Mouse (Mus musculus) CH12.LX (cell line): ENCODE measurements around the gene Fgfr2. TPM values are rescaled to one million over a fixed set of nuclear protein-coding genes. Genes with fewer than 3 reads are reported as not detected.

ENCODE experiments used
- DNase-seq: peaks from one replicate; pipeline ENCODE4 v3.0.0-alpha.2; 2013; ENCODE audit errors: extremely low read depth
- H3K27ac ChIP-seq: 2 replicates; pipeline ENCODE4 v1.5.1; 2012; ENCODE audit warnings: low read depth, mild to moderate bottlenecking, control low read depth, moderate library complexity; ENCODE audit not compliant: insufficient read depth
- H3K27me3 ChIP-seq: replicated peaks from 2 replicates; pipeline ENCODE3; 2012; ENCODE audit warnings: inconsistent platforms
- H3K36me3 ChIP-seq, 2 experiments: replicated peaks in 1 of 2; 2 replicates each; pipeline versions ENCODE3 to v1.6.1; 2012; ENCODE audit warnings: inconsistent platforms in 1 of 2, low read length in 1 of 2, mild to moderate bottlenecking in 1 of 2, mixed read lengths in 1 of 2, moderate library complexity in 1 of 2; ENCODE audit not compliant: control insufficient read depth in 1 of 2, insufficient read depth in 1 of 2
- H3K4me1 ChIP-seq, 2 experiments: 2 replicates each; pipeline ENCODE4 v1.6.1; 2012; ENCODE audit warnings: inconsistent platforms in 1 of 2, moderate library complexity in 1 of 2; ENCODE audit not compliant: insufficient read depth in 2 of 2, control insufficient read depth in 1 of 2
- H3K4me2 ChIP-seq: 2 replicates; pipeline ENCODE4 v1.6.1; 2012; ENCODE audit warnings: low read depth, mild to moderate bottlenecking, control low read depth; ENCODE audit not compliant: poor library complexity, insufficient read depth, severe bottlenecking
- H3K4me3 ChIP-seq, 3 experiments: fragments of 150-350 bp in 1 of 3; sonication (generic) in 1 of 3; replicated peaks in 1 of 3; 2 replicates each; pipeline versions ENCODE3 to v1.5.1; 2011 to 2012; ENCODE audit warnings: low read depth in 2 of 3, low read length in 2 of 3, mild to moderate bottlenecking in 2 of 3, moderate library complexity in 2 of 3, control low read depth in 1 of 3, improper control_type of control experiment in 1 of 3, inconsistent platforms in 1 of 3, mixed read lengths in 1 of 3; ENCODE audit not compliant: poor library complexity in 1 of 3
- H3K79me2 ChIP-seq: replicated peaks from 2 replicates; pipeline ENCODE4 v1.6.1; 2012; ENCODE audit warnings: mild to moderate bottlenecking, moderate library complexity; ENCODE audit not compliant: control insufficient read depth, poor library complexity, insufficient read depth, severe bottlenecking; ENCODE audit errors: extremely low read depth
- H3K9ac ChIP-seq: 2 replicates; pipeline ENCODE4 v1.6.1; 2012; ENCODE audit warnings: low read depth, mild to moderate bottlenecking, control low read depth, moderate library complexity; ENCODE audit not compliant: insufficient read depth
- H3K9me3 ChIP-seq: replicated peaks from 2 replicates; pipeline ENCODE3; 2012; ENCODE audit warnings: low read length, inconsistent platforms, mixed read lengths
- CHD1 ChIP-seq: IDR thresholded peaks from 2 replicates; pipeline ENCODE4 v1.6.1; 2012; ENCODE audit warnings: low read depth, low read length, improper control_type of control experiment, inconsistent platforms
- CTCF ChIP-seq, 2 experiments: IDR thresholded peaks in 1 of 2; conservative IDR thresholded peaks in 1 of 2; 2 replicates each; pipeline ENCODE4 v1.5.1; 2011 to 2012; ENCODE audit warnings: low read depth in 2 of 2, low read length in 2 of 2, improper control_type of control experiment in 1 of 2, inconsistent platforms in 1 of 2, mild to moderate bottlenecking in 1 of 2, moderate library complexity in 1 of 2
- EP300 ChIP-seq: IDR thresholded peaks from 2 replicates; pipeline ENCODE4 v1.6.1; 2011; ENCODE audit warnings: low read length, improper control_type of control experiment
- ETS1 ChIP-seq: conservative IDR thresholded peaks from 2 replicates; pipeline ENCODE4 v1.6.1; 2012; ENCODE audit warnings: low read depth, mild to moderate bottlenecking, inconsistent platforms, low read length, improper control_type of control experiment, moderate library complexity
- HCFC1 ChIP-seq: IDR thresholded peaks from 2 replicates; pipeline ENCODE4 v1.6.1; 2012; ENCODE audit warnings: low read depth, mild to moderate bottlenecking, inconsistent platforms, low read length, improper control_type of control experiment
- IRF4 ChIP-seq: IDR thresholded peaks from 2 replicates; pipeline ENCODE4 v1.6.1; 2014; ENCODE audit warnings: low read depth, mild to moderate bottlenecking, inconsistent platforms, low read length, improper control_type of control experiment
- JUN ChIP-seq: IDR thresholded peaks from 2 replicates; pipeline ENCODE4 v1.6.1; 2011; ENCODE audit warnings: low read depth, mild to moderate bottlenecking, low read length, improper control_type of control experiment, moderate library complexity; ENCODE audit not compliant: insufficient read depth
- JUND ChIP-seq: conservative IDR thresholded peaks from 2 replicates; pipeline ENCODE4 v1.6.1; 2011; ENCODE audit warnings: low read depth, low read length, improper control_type of control experiment
- MEF2A ChIP-seq: IDR thresholded peaks from 2 replicates; pipeline ENCODE4 v1.6.1; 2014; ENCODE audit warnings: low read depth, mild to moderate bottlenecking, inconsistent platforms, low read length, improper control_type of control experiment, borderline replicate concordance
- MXI1 ChIP-seq: IDR thresholded peaks from 2 replicates; pipeline ENCODE4 v1.6.1; 2011; ENCODE audit warnings: mild to moderate bottlenecking, low read depth, low read length, improper control_type of control experiment
- MYC ChIP-seq: IDR thresholded peaks from 2 replicates; pipeline ENCODE4 v1.6.1; 2011; ENCODE audit warnings: low read depth, mild to moderate bottlenecking, improper control_type of control experiment, low read length
- NELFE ChIP-seq: IDR thresholded peaks from 2 replicates; pipeline ENCODE4 v1.6.1; 2011; ENCODE audit warnings: low read depth, low read length, improper control_type of control experiment
- POLR2A ChIP-seq: IDR thresholded peaks from 2 replicates; pipeline ENCODE4 v1.6.1; 2011; ENCODE audit warnings: low read depth, mild to moderate bottlenecking, improper control_type of control experiment, low read length
- RAD21 ChIP-seq: IDR thresholded peaks from 2 replicates; pipeline ENCODE4 v1.6.1; 2011; ENCODE audit warnings: low read depth, mild to moderate bottlenecking, low read length, improper control_type of control experiment, moderate library complexity
- TBP ChIP-seq: conservative IDR thresholded peaks from 2 replicates; pipeline ENCODE4 v1.6.1; 2011; ENCODE audit warnings: low read depth, low read length, improper control_type of control experiment
- TCF12 ChIP-seq: IDR thresholded peaks from 2 replicates; pipeline ENCODE4 v1.6.1; 2014; ENCODE audit warnings: low read depth, mild to moderate bottlenecking, inconsistent platforms, low read length, improper control_type of control experiment
- ZC3H11A ChIP-seq: IDR thresholded peaks from 2 replicates; pipeline ENCODE4 v1.6.1; 2012; ENCODE audit warnings: low read depth, mild to moderate bottlenecking, inconsistent platforms, low read length, improper control_type of control experiment
- ZKSCAN1 ChIP-seq: IDR thresholded peaks from 2 replicates; pipeline ENCODE4 v1.6.1; 2012; ENCODE audit warnings: low read depth, inconsistent platforms, low read length, improper control_type of control experiment, borderline replicate concordance
- ZMIZ1 ChIP-seq: IDR thresholded peaks from 2 replicates; pipeline ENCODE4 v1.6.1; 2012; ENCODE audit warnings: low read depth, mild to moderate bottlenecking, inconsistent platforms, low read length, improper control_type of control experiment
- ZNF384 ChIP-seq: IDR thresholded peaks from 2 replicates; pipeline ENCODE4 v1.6.1; 2012; ENCODE audit warnings: low read depth, low read length, improper control_type of control experiment, inconsistent platforms
- dilution Hi-C: fragments of 300-500 bp; cut with MboI; formaldehyde crosslinking; loops from 2 replicates; pipeline ENCODE4 v1.14.3; 2020; ENCODE audit warnings: low sequenced_read_pairs; ENCODE audit not compliant: extremely low pct_unique_long_range_greater_than_20kb, extremely low pct_ligation_motif_present
- in situ Hi-C: fragments of 300-500 bp; cut with MboI; formaldehyde crosslinking; loops from 3 replicates; pipeline ENCODE4 v1.14.3; 2019; ENCODE audit warnings: low sequenced_read_pairs, low pct_ligation_motif_present, low pct_unique_long_range_greater_than_20kb, mixed read lengths
- polyA plus RNA-seq: library from polyadenylated mRNA; unstranded; fragments of >175 nt; gene quantifications from 2 replicates; pipeline ENCODE4 v1.2.1, GENCODE M21; 2012; ENCODE audit warnings: low read depth; ENCODE audit not compliant: insufficient read length
- total RNA-seq, 2 experiments: library from RNA; depleted of rRNA; stranded (reverse); fragments of 300-350 nt in 1 of 2; fragments of >200 nt in 1 of 2; gene quantifications; 2 replicates each; pipeline ENCODE4 v1.2.3; 2012 to 2014

The Fgfr2 gene
- total and polyA plus RNA-seq, 3 experiments: not detected

- dilution Hi-C loops: no loop called here
- peaks cover under 1% of the 10 kb centered on the region for H3K9me3 ChIP-seq
- in situ Hi-C loops: no loop called here
Measured at GRCm38 (mm10) chr7:132302508-132303241, 820.5 kb downstream of the Fgfr2 start.

GRCm38 (mm10) chr7:132299661-132300210 is 823.4 kb downstream of the Fgfr2 start:
- Histone ChIP-seq H3K36me3 (no peaks in the 10 kb centered on the region), H3K4me2 (no peak overlapping the region), H3K27me3 (peaks cover 21% of the 10 kb centered on the region), H3K79me2 (no peaks in the 10 kb centered on the region), H3K9me3 (peaks cover 4% of the 10 kb centered on the region), H3K4me1 (peaks cover 8 to 15% of the 10 kb centered on the region in 2 experiments), H3K9ac (no peak overlapping the region), H3K27ac (no peak overlapping the region), H3K4me3 (no peak overlapping the region)
- DNase-seq: no peak
- TF ChIP-seq NELFE: no peak
- TF ChIP-seq MEF2A: no peak
- TF ChIP-seq CTCF (conservative IDR thresholded peaks at IDR 0.05 in 1 of 2, IDR thresholded peaks at IDR 0.05 in 1 of 2; ENCODE audit: low read depth in 2 of 2, low read length in 2 of 2): no peak
- TF ChIP-seq ZMIZ1: no peak
- TF ChIP-seq MYC: no peak
- no peak for TF ChIP-seq ETS1
- in situ Hi-C loops: no loop called here
- dilution Hi-C loops: no loop called here

More at GRCm38 (mm10) chr7:132302508-132303241, 820.5 kb downstream of the Fgfr2 start:
- H3K4me2 ChIP-seq: no peak overlapping the region
- H3K79me2 ChIP-seq: no peaks in the 10 kb centered on the region
- no peak overlapping the region for H3K9ac ChIP-seq
- peaks cover 12% of the 10 kb centered on the region for H3K27me3 ChIP-seq
- H3K4me3 ChIP-seq: no peak overlapping the region
- H3K36me3 ChIP-seq: no peaks in the 10 kb centered on the region
- DNase-seq: no peak
- H3K27ac ChIP-seq: no peak overlapping the region
- TF ChIP-seq NELFE: no peak
- TF ChIP-seq HCFC1: no peak
- TF ChIP-seq MEF2A: no peak
- TF ChIP-seq MXI1: no peak
- TF ChIP-seq ZC3H11A: no peak
- TF ChIP-seq EP300: no peak
- TF ChIP-seq POLR2A: no peak
- TF ChIP-seq JUND: no peak
- no peak for TF ChIP-seq ZKSCAN1
- TF ChIP-seq TCF12: no peak
- TF ChIP-seq JUN: no peak
- TF ChIP-seq MYC: no peak
- no peak for TF ChIP-seq RAD21
- TF ChIP-seq TBP: no peak
- TF ChIP-seq IRF4: no peak
- TF ChIP-seq ZNF384: no peak
- no peak for TF ChIP-seq CHD1
- peaks cover 21 to 44% of the 10 kb centered on the region in 2 experiments for H3K4me1 ChIP-seq
